Mouse (Mus musculus): ENCODE data around the gene Fignl2.
"Not testable (repeated sequence)": the region's sequence is repeated elsewhere in the genome, so short reads cannot be mapped to it uniquely, and the experiment has no call there.

Gene Fignl2

GRCm38 (mm10) chr15:101077813-101078730 is at the start of gene Fignl2:
Gene Fignl2, minus strand, starts transcription at chr15:101078567.
- DNase-seq (ENCODE audit: low read depth, low spot score): no peak

- DNase-seq (ENCODE audit: low read depth, low spot score): no peak
These were observed 48.6 kb upstream of the Fignl2 start for GRCm38 (mm10) chr15:101126876-101127544.

GRCm38 (mm10) chr15:101125561-101125960 is 47.2 kb upstream of the Fignl2 start:
- no peak for DNase-seq (ENCODE audit: low read depth, low spot score)

DNA sequence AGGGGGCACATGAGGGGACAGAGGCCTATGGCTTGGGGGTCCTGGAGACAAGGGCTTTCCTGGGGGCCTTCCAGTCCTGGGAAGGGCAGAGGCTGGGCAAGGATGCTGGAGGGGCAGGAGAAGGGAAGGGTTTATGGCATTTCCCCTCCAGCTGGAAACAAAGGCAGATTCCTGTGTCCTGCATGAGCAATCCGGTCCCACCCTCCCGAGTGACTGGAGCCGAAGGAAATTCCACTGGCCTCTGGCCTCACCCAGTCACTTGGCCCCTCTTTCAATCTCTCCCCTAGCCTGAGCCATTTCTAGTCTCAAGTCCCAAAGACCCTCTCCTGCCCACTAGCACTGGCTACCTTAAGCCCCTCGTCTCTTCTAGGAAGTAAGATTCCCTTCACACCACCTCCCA is 44.8 kb upstream of the Fignl2 start:
- DNase-seq (ENCODE audit: low read depth, low spot score): no peak

DNA sequence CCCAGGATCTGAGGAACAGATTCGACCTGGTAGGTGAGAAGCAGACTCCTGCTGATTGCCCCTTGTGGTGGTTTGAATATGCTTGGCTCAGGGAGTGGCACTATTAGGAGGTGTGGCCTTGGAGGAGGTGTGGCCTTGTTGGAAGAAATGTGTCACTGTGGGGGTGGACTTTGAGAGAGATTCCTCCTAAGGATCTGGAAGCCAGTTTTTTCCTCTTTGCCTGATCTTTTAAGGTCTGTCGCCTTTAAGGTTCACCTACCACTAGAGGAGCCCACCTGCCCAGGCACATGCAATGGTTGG is 43.9 kb upstream of the Fignl2 start:
- DNase-seq (ENCODE audit: low read depth, low spot score): no peak

DNA sequence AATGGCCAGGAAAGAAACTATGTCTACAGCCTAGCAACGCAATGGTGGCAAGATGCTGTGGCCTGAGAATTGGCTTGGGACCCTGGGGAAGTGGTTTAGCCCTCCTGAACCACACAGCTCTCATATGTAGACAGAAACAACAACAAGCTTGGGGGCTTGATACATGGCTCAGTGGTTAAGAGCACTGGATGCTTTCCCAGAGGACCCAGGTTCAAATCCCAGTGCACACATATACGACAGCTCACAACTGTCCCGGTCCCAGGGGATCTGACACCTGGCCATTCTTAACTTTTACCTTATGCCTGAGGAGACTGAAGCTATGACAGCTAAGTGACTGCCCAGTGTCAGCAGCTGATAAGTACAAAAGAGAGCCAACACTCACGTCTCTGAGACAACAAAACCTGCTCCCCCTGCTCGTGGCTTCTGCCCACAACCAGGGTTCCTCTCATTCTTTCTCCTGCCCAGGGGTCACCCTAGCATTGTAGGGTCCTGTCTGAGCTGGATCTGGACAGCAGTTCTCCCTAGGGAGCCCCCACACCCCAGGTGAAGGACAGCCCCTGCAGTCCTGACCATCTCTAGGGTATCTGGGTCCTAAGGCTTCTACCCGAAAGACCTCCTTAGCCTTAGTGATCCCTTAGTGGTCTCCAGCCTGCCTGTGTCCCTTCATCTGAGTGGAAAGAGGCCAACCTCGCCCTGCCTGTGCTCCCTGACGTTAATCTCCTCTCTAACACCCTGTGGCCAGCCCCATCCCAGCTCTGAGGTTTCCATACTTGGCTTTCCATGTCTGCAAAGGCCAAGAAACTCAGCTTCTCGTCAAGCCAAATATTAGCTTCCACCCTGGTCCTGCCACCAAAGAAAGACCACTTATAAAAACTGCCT is 43.3 kb upstream of the Fignl2 start:
- DNase-seq (ENCODE audit: low read depth, low spot score): no peak

DNA sequence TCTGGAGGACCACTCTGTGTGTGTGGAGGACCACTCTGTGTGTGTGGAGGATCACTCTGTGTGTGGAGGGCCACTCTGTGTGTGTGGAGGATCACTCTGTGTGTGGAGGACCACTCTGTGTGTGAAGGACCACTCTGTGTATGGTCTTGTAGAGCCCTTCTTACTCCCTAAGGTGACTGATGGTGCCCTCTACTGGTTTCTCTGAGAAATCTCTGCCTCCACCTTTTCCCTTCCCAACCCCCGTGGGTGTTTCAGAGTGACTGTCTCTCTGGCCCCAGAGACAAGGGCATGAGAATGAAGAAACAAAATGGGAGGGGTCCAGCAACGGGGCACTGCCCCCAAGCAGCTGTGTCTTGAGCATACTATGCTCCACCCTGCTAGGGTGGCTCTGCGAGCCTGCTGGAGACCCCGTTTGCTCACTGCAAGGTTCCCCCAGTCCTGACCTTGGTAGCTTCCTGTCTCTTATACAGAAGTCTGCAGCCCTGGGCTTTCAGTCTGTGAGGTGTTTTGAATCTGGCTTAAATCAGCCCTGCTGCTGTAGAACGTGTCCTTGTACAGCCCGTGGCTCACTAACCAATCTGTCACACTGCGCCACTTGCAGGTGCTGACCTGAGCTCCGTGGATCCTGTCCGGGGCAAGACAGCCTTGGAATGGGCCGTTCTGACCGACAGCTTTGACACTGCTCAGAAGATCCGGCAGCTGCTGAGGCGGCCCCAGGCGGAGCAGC is 40.2 kb upstream of the Fignl2 start:
- DNase-seq (ENCODE audit: low read depth, low spot score): no peak

GRCm38 (mm10) chr15:101115511-101116110 is 37.2 kb upstream of the Fignl2 start, which contains the start of gene Ankrd33:
Gene Ankrd33, plus strand, starts transcription at chr15:101115755.
- DNase-seq (ENCODE audit: low read depth, low spot score): no peak

- not testable (repeated sequence) for DNase-seq (ENCODE audit: low read depth, low spot score)
These were observed 35.4 kb upstream of the Fignl2 start for GRCm38 (mm10) chr15:101113778-101114177.

GRCm38 (mm10) chr15:101113176-101113575 is 34.8 kb upstream of the Fignl2 start:
- no peak for DNase-seq (ENCODE audit: low read depth, low spot score)

DNA sequence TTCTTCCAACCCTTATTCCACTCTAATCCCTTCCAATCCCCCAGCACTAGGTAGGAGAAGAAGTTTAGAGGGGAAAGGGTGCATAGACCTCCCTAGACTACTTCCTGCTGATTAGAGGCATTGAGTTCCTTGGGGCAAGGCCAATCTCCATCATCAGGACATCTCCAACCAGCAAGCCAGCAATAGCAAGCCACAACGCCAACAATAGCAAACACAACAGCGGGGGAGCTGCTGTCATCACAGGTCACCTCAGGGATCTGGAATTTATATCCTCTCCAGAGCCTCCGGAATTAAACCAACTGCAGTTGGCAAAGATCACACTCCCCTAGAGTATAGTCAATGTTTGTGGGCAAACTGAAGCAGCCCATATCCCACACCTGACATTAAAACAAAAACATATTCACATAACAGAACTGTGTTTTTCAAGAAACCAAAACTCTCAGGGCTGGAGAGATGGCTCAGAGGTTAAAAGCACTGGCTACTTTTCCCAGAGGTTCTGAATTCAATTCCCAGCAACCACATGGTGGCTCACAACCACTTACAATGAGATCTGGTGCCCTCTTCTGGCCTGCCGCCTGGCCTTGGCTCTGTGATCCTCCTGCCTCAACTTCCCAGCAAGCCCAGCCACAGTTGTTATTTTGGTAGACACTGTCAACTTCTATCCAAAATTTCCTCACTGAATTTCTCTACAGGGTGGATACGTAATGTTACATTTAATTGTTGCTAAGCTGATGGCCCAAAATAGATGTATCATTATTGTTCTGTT is 29.7 kb upstream of the Fignl2 start:
- no peak for DNase-seq (ENCODE audit: low read depth, low spot score)

- no peak for DNase-seq (ENCODE audit: low read depth, low spot score)
These were observed 27.6 kb upstream of the Fignl2 start for GRCm38 (mm10) chr15:101106011-101106410.

DNA sequence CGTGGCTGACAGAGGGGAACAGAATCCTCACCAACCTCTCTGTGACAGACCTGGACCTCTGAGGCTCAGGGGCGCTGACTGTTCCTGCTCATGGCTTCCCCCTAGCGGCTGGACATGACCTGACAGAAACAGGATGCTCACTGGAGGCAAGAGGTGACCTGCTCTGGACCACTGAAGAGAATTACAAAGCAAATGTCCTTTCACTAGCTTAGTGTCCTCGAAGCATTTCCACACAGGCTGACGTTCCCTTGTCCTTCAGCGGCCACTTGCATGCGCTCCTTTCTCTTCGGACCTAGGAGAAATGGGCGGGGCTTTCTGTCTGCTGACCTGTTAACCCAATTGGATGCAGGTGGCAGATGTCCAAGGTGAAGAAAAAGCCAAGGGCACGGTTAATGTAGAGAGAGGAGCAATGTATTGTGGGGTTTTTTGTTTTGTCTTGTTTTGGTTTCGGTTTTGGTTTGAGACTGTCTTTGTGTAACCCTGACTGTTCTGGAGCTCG is 27.2 kb upstream of the Fignl2 start:
- no peak for DNase-seq (ENCODE audit: low read depth, low spot score)

- no peak for DNase-seq (ENCODE audit: low read depth, low spot score)
These were observed 25.4 kb upstream of the Fignl2 start for GRCm38 (mm10) chr15:101103605-101104304.

GRCm38 (mm10) chr15:101100996-101101395 is 22.6 kb upstream of the Fignl2 start:
- no peak for DNase-seq (ENCODE audit: low read depth, low spot score)

GRCm38 (mm10) chr15:101097985-101098651 is 19.8 kb upstream of the Fignl2 start:
- no peak for DNase-seq (ENCODE audit: low read depth, low spot score)

DNA sequence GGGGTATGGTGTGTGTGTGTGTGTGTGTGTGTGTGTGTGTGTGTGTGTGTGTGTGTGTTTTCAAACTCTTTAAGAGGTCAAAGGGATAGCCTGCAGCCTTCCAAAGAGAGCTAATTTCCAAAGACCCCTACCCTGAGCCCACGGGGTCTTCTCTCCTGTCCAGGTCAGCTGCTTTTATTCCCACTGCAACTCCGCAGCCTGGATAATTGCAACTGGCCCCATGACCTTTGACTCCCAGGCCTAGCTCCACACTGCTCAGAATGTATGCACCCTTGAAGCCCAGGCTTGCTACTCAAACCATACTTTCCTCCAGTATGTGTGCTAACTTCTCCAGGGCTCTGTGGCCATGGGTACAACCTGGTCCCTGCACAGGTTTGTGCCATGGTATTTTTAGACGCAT is 17.0 kb upstream of the Fignl2 start:
- DNase-seq (ENCODE audit: low read depth, low spot score): no peak

DNA sequence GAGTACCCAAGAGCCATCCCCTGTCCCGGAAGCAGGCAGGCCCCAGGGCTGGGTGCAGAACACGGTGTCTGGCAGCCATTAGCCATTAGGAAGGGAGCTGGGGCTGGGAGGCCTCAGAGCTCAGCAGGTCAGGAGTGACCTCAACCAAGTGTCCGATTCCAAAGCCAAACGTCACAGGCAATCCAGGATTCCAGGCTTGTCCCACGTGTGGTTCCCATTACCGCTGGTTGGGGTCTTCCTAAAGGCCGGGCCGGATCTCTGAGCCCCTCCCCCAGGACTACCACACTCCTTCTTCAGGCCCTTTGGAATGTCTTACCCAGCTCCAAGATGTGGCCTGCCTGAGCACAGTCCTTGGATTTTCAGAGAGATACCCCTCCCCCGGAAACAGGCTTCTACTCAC is 16.6 kb upstream of the Fignl2 start:
- DNase-seq (ENCODE audit: low read depth, low spot score): no peak

DNA sequence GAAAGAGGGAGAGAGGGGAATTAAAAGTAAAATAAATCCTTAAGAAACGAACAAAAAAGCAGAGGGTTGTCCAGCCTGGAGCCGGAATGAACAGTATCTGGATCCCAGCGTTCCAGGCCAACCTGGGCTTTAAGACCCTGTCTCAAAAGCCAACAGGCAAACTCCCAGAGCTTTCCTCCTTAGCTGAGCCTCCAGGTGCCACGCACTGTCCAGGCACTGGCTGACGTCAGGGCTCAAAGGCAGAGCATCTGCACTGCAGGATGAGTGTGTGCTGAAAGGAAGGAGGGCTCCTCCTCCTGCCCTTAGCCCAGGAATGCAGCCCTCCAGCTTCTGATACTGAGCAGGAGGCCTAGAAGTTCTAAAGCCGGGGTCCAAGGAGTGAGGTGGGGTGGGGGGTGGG is 15.6 kb upstream of the Fignl2 start:
- no peak for DNase-seq (ENCODE audit: low read depth, low spot score)

Measured in brain, embryonic 18.5 days (tissue).